Mouse (Mus musculus) testis, adult 2 months (tissue): Measurements from ENCODE around the gene E330009J07Rik.

Source experiments
- CTCF ChIP-seq: fragments of 200-500 bp; IDR thresholded peaks from 2 replicates; pipeline ENCODE4 v1.5.1; 2012; ENCODE audit warnings: low read depth, mild to moderate bottlenecking, inconsistent platforms, low read length, moderate library complexity; ENCODE audit not compliant: control insufficient read depth, insufficient read depth, insufficient replicate concordance
- POLR2A ChIP-seq: fragments of 200-500 bp; IDR thresholded peaks from 2 replicates; pipeline ENCODE4 v1.6.1; 2012; ENCODE audit warnings: low read depth, mild to moderate bottlenecking, inconsistent platforms, low read length, moderate library complexity; ENCODE audit not compliant: control insufficient read depth

GRCm38 (mm10) chr6:40413565-40413964, 22.4 kb downstream of the E330009J07Rik start:
- TF ChIP-seq CTCF: no peak
- TF ChIP-seq POLR2A: no peak
